Mouse (Mus musculus) bone marrow macrophage, adult 2 months (primary cell): ENCODE measurements around the gene Hist1h3f. TPM values are rescaled to one million over a fixed set of nuclear protein-coding genes. Genes with fewer than 3 reads are reported as not detected.
A peak's percentile ranks its signal among the peaks of the same experiment; 100 is the strongest.
"Not testable (repeated sequence)": the region's sequence is repeated elsewhere in the genome, so short reads cannot be mapped to it uniquely, and the experiment has no call there.

Experiments used
- H3K27ac ChIP-seq: 2 replicates; pipeline ENCODE4 v1.5.1; 2012; ENCODE audit warnings: low read depth, low read length; ENCODE audit not compliant: insufficient read depth
- H3K4me1 ChIP-seq: 2 replicates; pipeline ENCODE4 v1.6.1; 2012; ENCODE audit warnings: low read length; ENCODE audit not compliant: control insufficient read depth, insufficient read depth
- H3K4me3 ChIP-seq: 2 replicates; pipeline ENCODE4 v1.5.1; 2012; ENCODE audit warnings: mild to moderate bottlenecking, low read length, moderate library complexity; ENCODE audit not compliant: insufficient read depth
- CTCF ChIP-seq: IDR thresholded peaks from 2 replicates; pipeline ENCODE4 v1.5.1; 2012; ENCODE audit warnings: low read depth, mild to moderate bottlenecking, low read length, moderate library complexity
- POLR2A ChIP-seq: IDR thresholded peaks from 2 replicates; pipeline ENCODE4 v1.6.1; 2012; ENCODE audit warnings: mild to moderate bottlenecking, low read depth, low read length, borderline replicate concordance
- polyA plus RNA-seq: library from polyadenylated mRNA; stranded (reverse); fragments of >200 nt; gene quantifications from 2 replicates; pipeline ENCODE4 v1.2.4, GENCODE M21; 2012; ENCODE audit not compliant: missing spikeins, insufficient read depth, insufficient read length

The Hist1h3f gene
- polyA plus RNA-seq, 1 experiment = 0.80 TPM

- Histone ChIP-seq H3K4me1 (peaks cover 27% of the 10 kb centered on the region), H3K4me3 (peak overlapping the region; percentile 38), H3K27ac (peak overlapping the region; percentile 90)
- TF ChIP-seq CTCF = no peak
- TF ChIP-seq POLR2A = no peak
These were observed 40.5 kb downstream of the Hist1h3f start for GRCm38 (mm10) chr13:23584331-23584730.

- no peak for TF ChIP-seq POLR2A
- TF ChIP-seq CTCF = no peak
- peaks cover 27% of the 10 kb centered on the region for H3K4me1 ChIP-seq
- peak overlapping the region; percentile 58 for H3K4me3 ChIP-seq
- peak overlapping the region; percentile 90 for H3K27ac ChIP-seq
These were observed 41.2 kb downstream of the Hist1h3f start for GRCm38 (mm10) chr13:23585029-23585441.

- peak; percentile 76; the same call in 1 of the 2 replicates for TF ChIP-seq POLR2A
- peak overlapping the region; percentile 90 for H3K27ac ChIP-seq
- peak overlapping the region; percentile 61 for H3K4me3 ChIP-seq
- H3K4me1 ChIP-seq = peaks cover 27% of the 10 kb centered on the region
These were observed 41.7 kb downstream of the Hist1h3f start for GRCm38 (mm10) chr13:23585442-23586098.

GRCm38 (mm10) chr13:23586099-23586939 is 42.5 kb downstream of the Hist1h3f start:
- no peak for TF ChIP-seq POLR2A
- no peak for TF ChIP-seq CTCF
- H3K4me3 ChIP-seq = peak overlapping the region; percentile 59
- peaks cover 25% of the 10 kb centered on the region for H3K4me1 ChIP-seq
- peak overlapping the region; percentile 93 for H3K27ac ChIP-seq

GRCm38 (mm10) chr13:23586940-23587225 is 43.0 kb downstream of the Hist1h3f start:
- TF ChIP-seq POLR2A (no peak), CTCF (no peak)
- H3K4me3 ChIP-seq = peak overlapping the region; percentile 59

GRCm38 (mm10) chr13:23591206-23591605 is 47.4 kb downstream of the Hist1h3f start:
- Histone ChIP-seq H3K4me3 (no peak overlapping the region), H3K27ac (no peak overlapping the region), H3K4me1 (peaks cover 15% of the 10 kb centered on the region)
- no peak for TF ChIP-seq CTCF
- no peak for TF ChIP-seq POLR2A

More at GRCm38 (mm10) chr13:23586940-23587225, 43.0 kb downstream of the Hist1h3f start:
- peaks cover 25% of the 10 kb centered on the region for H3K4me1 ChIP-seq
- H3K27ac ChIP-seq = peak overlapping the region; percentile 93

- H3K4me3 ChIP-seq, H3K27ac ChIP-seq: not testable (repeated sequence)
- peaks cover 14% of the 10 kb centered on the region for H3K4me1 ChIP-seq
These were observed 48.0 kb downstream of the Hist1h3f start for GRCm38 (mm10) chr13:23591886-23592285.

GRCm38 (mm10) chr13:23592614-23593013 is 48.8 kb downstream of the Hist1h3f start:
- Histone ChIP-seq H3K4me1 (peaks cover 12% of the 10 kb centered on the region), H3K27ac (no peak overlapping the region), H3K4me3 (no peak overlapping the region)
- TF ChIP-seq POLR2A (no peak), CTCF (no peak)

GRCm38 (mm10) chr13:23593051-23593770 is 49.4 kb downstream of the Hist1h3f start:
- no peak overlapping the region for H3K4me3 ChIP-seq
- H3K4me1 ChIP-seq = peaks cover 12% of the 10 kb centered on the region
- no peak for TF ChIP-seq CTCF
- H3K27ac ChIP-seq = no peak overlapping the region

Other genes starting within 250 kb of the Hist1h3f start
- 14.9 and 16.4 TPM in 2 replicates for gene Zfp322a, start 174.8 kb upstream of the Hist1h3f start, polyA plus RNA-seq
- 4.8 and 4.9 TPM in 2 replicates for gene Abt1, start 120.2 kb upstream of the Hist1h3f start, polyA plus RNA-seq
- not detected in 2 replicates for gene Btn1a1, start 78.2 kb upstream of the Hist1h3f start, polyA plus RNA-seq
- gene Btn2a2, start 55.2 kb upstream of the Hist1h3f start, polyA plus RNA-seq = not detected in 2 replicates
- 2.5 and 3.1 TPM in 2 replicates for gene Hist1h4h, start 13.0 kb upstream of the Hist1h3f start, polyA plus RNA-seq
- 42.5 and 76.9 TPM in 2 replicates for gene Hist1h2af, start 10.1 kb upstream of the Hist1h3f start, polyA plus RNA-seq
- gene Hist1h3g, start 8.6 kb upstream of the Hist1h3f start, polyA plus RNA-seq = not detected in 2 replicates
- gene Hist1h2bh, start 660 bp upstream of the Hist1h3f start, polyA plus RNA-seq = 0.71 and 0.97 TPM in 2 replicates
- gene Hist1h4f, start 7.6 kb downstream of the Hist1h3f start, polyA plus RNA-seq = 4.7 TPM in 1 of 2 replicates, not detected in the other
- 0.11 and 0.39 TPM in 2 replicates for gene Hist1h1d, start 9.2 kb downstream of the Hist1h3f start, polyA plus RNA-seq
- gene Hist1h3e, start 18.3 kb downstream of the Hist1h3f start, polyA plus RNA-seq = 1.5 and 3.6 TPM in 2 replicates
- gene Hist1h2ae, start 27.2 kb downstream of the Hist1h3f start, polyA plus RNA-seq = 1.7 TPM in 1 of 2 replicates, not detected in the other
- gene Hist1h2bg, start 27.3 kb downstream of the Hist1h3f start, polyA plus RNA-seq = 9.8 and 11.9 TPM in 2 replicates
- gene Hist1h2bf, start 30.1 kb downstream of the Hist1h3f start, polyA plus RNA-seq = 3.8 and 7.9 TPM in 2 replicates
- not detected in 2 replicates for gene Hist1h2ad, start 30.3 kb downstream of the Hist1h3f start, polyA plus RNA-seq
- gene Hist1h3d, start 31.7 kb downstream of the Hist1h3f start, polyA plus RNA-seq = 2.3 and 3.2 TPM in 2 replicates
- gene Hist1h4d, start 37.5 kb downstream of the Hist1h3f start, polyA plus RNA-seq = 1.6 and 2.5 TPM in 2 replicates
- 0.86 and 2.1 TPM in 2 replicates for gene Hist1h2be, start 77.1 kb downstream of the Hist1h3f start, polyA plus RNA-seq
- gene Hist1h1e, start 78.5 kb downstream of the Hist1h3f start, polyA plus RNA-seq = 2.6 TPM in 2 replicates
- 0.35 and 0.40 TPM in 2 replicates for gene Hist1h2ac, start 139.9 kb downstream of the Hist1h3f start, polyA plus RNA-seq
- gene Hist1h2bc, start 140.1 kb downstream of the Hist1h3f start, polyA plus RNA-seq = 55.8 and 61.9 TPM in 2 replicates
- gene Hist1h1t, start 151.8 kb downstream of the Hist1h3f start, polyA plus RNA-seq = 0.62 TPM in 1 of 2 replicates, not detected in the other
- gene Hist1h4c, start 154.4 kb downstream of the Hist1h3f start, polyA plus RNA-seq = not detected in 2 replicates
- 95.3 and 104 TPM in 2 replicates for gene Hfe, start 166.8 kb downstream of the Hist1h3f start, polyA plus RNA-seq
- 75.5 and 80.8 TPM in 2 replicates for gene Hist1h1c, start 194.8 kb downstream of the Hist1h3f start, polyA plus RNA-seq
- 1.2 TPM in 1 of 2 replicates, not detected in the other for gene Hist1h3c, start 201.6 kb downstream of the Hist1h3f start, polyA plus RNA-seq
- gene Hist1h2bb, start 202.7 kb downstream of the Hist1h3f start, polyA plus RNA-seq = 1.3 TPM in 1 of 2 replicates, not detected in the other
- 4.3 and 8.4 TPM in 2 replicates for gene Hist1h2ab, start 207.1 kb downstream of the Hist1h3f start, polyA plus RNA-seq
- 2.1 and 4.8 TPM in 2 replicates for gene Hist1h3b, start 208.2 kb downstream of the Hist1h3f start, polyA plus RNA-seq
- gene Hist1h4b, start 213.0 kb downstream of the Hist1h3f start, polyA plus RNA-seq = 4.5 and 5.1 TPM in 2 replicates
- not detected in 2 replicates for gene Hist1h4a, start 217.2 kb downstream of the Hist1h3f start, polyA plus RNA-seq
- not detected in 2 replicates for gene Hist1h3a, start 218.3 kb downstream of the Hist1h3f start, polyA plus RNA-seq
- not detected in 2 replicates for gene Hist1h1a, start 219.6 kb downstream of the Hist1h3f start, polyA plus RNA-seq
- not detected in 2 replicates for gene Trim38, start 225.9 kb downstream of the Hist1h3f start, polyA plus RNA-seq